Mouse (Mus musculus): ENCODE data around the gene Cd2ap. TPM values are rescaled to one million over a fixed set of nuclear protein-coding genes. Genes with fewer than 3 reads are reported as not detected.

Cd2ap gene
- total RNA-seq, 1 experiment = 62.3 TPM

DNA sequence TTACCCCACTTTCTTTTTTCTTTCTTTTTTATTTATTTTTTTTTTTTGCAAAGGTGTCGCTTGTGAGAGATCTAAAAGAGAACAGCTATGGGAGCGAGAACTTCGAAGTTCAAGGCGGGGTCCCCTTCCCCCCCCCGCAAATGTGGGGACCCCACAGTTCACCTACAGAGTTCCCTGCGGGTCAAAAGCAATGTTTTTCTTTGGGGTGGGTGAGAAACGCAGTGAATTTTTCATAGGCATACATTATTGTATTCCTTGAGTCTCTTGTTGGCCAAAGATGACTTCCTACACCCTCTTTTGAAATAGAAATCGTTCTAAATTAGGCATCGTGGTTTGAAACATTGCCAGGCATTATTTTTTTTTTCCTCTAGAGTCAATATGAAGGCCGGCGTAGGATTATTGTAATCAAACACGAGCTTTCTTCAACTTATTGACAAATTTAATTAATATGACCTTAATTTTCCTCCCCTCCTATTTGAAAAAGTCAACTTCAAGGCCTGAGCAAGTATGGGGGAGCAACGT, 500 bp upstream of the Cd2ap start:
- peak overlapping the region; percentile 81 to 88; a peak in 3 of 4 replicates for H3K4me3 ChIP-seq (ENCODE audit: insufficient read depth in 1 of 2, low read depth in 1 of 2, low read length in 2 of 2, poor library complexity in 1 of 2, severe bottlenecking in 1 of 2)
- H3K9me3 ChIP-seq (ENCODE audit: control insufficient read depth, insufficient read depth, low read depth, low read length) = no peaks in the 10 kb centered on the region
- no peak for DNase-seq (ENCODE audit: low read depth, low spot score)
- no peaks in the 10 kb centered on the region for H3K36me3 ChIP-seq (ENCODE audit: control insufficient read depth, insufficient read depth, low read length, poor library complexity, severe bottlenecking)
- H3K4me1 ChIP-seq (ENCODE audit: control insufficient read depth in 2 of 2, insufficient read depth in 2 of 2, low read length in 2 of 2, poor library complexity in 1 of 2) = peaks cover 1 to 8% of the 10 kb centered on the region in 2 experiments; a peak in 2 of 4 replicates
- peak; percentile 60; the same call in 1 of the 2 replicates for TF ChIP-seq ZNF384 (IDR thresholded peaks at IDR 0.05; ENCODE audit: low read depth, low read length)
- no peak for TF ChIP-seq HCFC1 (IDR thresholded peaks at IDR 0.05; ENCODE audit: borderline replicate concordance, insufficient read depth, low read length)
- peak overlapping the region; percentile 51; the same call in 1 of the 2 replicates for H3K9ac ChIP-seq (ENCODE audit: insufficient read depth, low read depth, low read length, poor library complexity, severe bottlenecking)
- in situ Hi-C loops (cut with MboI; ENCODE audit: low sequenced_read_pairs in 2 of 2, unreplicated experiment in 2 of 2) = no loop called here
- H3K27ac ChIP-seq (ENCODE audit: insufficient read depth, low read depth, low read length, poor library complexity, severe bottlenecking) = no peak overlapping the region

DNA sequence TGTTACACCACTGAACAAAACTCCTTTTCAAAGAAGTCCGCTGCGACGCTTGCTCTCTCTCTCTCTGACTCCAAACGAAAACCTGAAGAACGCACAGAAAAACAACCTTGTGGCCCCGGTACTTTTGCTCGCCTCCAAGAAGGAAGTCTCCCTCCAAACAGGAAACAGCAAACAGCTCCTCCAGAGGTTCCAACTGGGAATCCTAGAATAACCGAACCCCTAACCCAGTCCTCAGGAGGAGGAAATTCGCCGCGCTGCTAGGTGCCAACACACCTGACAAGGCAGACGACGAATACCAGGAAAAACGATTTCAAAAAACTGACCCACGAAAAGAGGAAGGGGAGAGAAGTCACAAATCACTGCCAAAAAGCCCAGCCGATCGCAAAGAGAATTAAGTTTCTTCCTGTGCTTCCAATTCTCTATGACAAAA, 879 bp downstream of the Cd2ap start:
- H3K27ac ChIP-seq (ENCODE audit: insufficient read depth, low read depth, low read length, poor library complexity, severe bottlenecking) = no peak overlapping the region
- no peak for DNase-seq (ENCODE audit: low read depth, low spot score)
- H3K9ac ChIP-seq (ENCODE audit: insufficient read depth, low read depth, low read length, poor library complexity, severe bottlenecking) = peak overlapping the region; percentile 93
- H3K9me3 ChIP-seq (ENCODE audit: control insufficient read depth, insufficient read depth, low read depth, low read length) = no peaks in the 10 kb centered on the region
- TF ChIP-seq HCFC1 (IDR thresholded peaks at IDR 0.05; ENCODE audit: borderline replicate concordance, insufficient read depth, low read length) = no peak
- TF ChIP-seq ZC3H11A (IDR thresholded peaks at IDR 0.05; ENCODE audit: borderline replicate concordance, low read depth, low read length) = no peak
- TF ChIP-seq MAFK (IDR thresholded peaks at IDR 0.05; ENCODE audit: insufficient read depth, low read depth, low read length) = no peak
- TF ChIP-seq ZNF384 (IDR thresholded peaks at IDR 0.05; ENCODE audit: low read depth, low read length) = no peak
- no peak for TF ChIP-seq CHD2 (IDR thresholded peaks at IDR 0.05; ENCODE audit: low read depth, low read length)
- H3K4me3 ChIP-seq (ENCODE audit: insufficient read depth in 1 of 2, low read depth in 1 of 2, low read length in 2 of 2, poor library complexity in 1 of 2, severe bottlenecking in 1 of 2) = peak overlapping the region; percentile 81 to 88
- H3K4me1 ChIP-seq (ENCODE audit: control insufficient read depth in 2 of 2, insufficient read depth in 2 of 2, low read length in 2 of 2, poor library complexity in 1 of 2) = peaks cover 4 to 8% of the 10 kb centered on the region in 2 experiments; a peak in 3 of 4 replicates
- H3K36me3 ChIP-seq (ENCODE audit: control insufficient read depth, insufficient read depth, low read length, poor library complexity, severe bottlenecking) = no peaks in the 10 kb centered on the region
- in situ Hi-C loops (cut with MboI; ENCODE audit: low sequenced_read_pairs in 2 of 2, unreplicated experiment in 2 of 2) = no loop called here

DNA sequence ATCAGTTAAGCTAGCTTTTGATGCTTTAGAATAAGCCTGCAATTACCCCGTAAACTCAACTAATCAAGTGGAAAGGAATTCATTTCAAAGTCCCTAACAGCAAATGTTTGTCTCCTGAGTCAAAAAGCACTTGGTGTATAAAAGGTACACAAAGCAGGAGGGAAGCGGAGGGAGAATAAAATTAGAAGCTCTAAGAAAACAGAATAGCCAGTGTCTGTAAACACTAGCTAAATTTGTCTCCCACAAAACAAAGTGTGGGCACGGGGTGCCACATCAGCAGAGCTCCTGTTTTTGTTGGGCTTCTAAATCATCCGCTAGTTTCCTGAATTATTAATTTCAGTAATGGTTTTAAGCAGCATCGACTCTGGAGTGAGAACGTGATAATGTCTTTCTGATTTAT, 1.4 kb downstream of the Cd2ap start:
- TF ChIP-seq ZNF384 (IDR thresholded peaks at IDR 0.05; ENCODE audit: low read depth, low read length) (no peak), ZC3H11A (IDR thresholded peaks at IDR 0.05; ENCODE audit: borderline replicate concordance, low read depth, low read length) (no peak), HCFC1 (IDR thresholded peaks at IDR 0.05; ENCODE audit: borderline replicate concordance, insufficient read depth, low read length) (no peak), MAFK (IDR thresholded peaks at IDR 0.05; ENCODE audit: insufficient read depth, low read depth, low read length) (no peak), CHD2 (IDR thresholded peaks at IDR 0.05; ENCODE audit: low read depth, low read length) (no peak)
- Histone ChIP-seq H3K27ac (ENCODE audit: insufficient read depth, low read depth, low read length, poor library complexity, severe bottlenecking) (no peak overlapping the region), H3K9ac (ENCODE audit: insufficient read depth, low read depth, low read length, poor library complexity, severe bottlenecking) (no peak overlapping the region; the same call in 1 of the 2 replicates), H3K9me3 (ENCODE audit: control insufficient read depth, insufficient read depth, low read depth, low read length) (no peaks in the 10 kb centered on the region), H3K36me3 (ENCODE audit: control insufficient read depth, insufficient read depth, low read length, poor library complexity, severe bottlenecking) (no peaks in the 10 kb centered on the region), H3K4me3 (ENCODE audit: insufficient read depth in 1 of 2, low read depth in 1 of 2, low read length in 2 of 2, poor library complexity in 1 of 2, severe bottlenecking in 1 of 2) (peak overlapping the region; percentile 81 to 88; a peak in 3 of 4 replicates), H3K4me1 (ENCODE audit: control insufficient read depth in 2 of 2, insufficient read depth in 2 of 2, low read length in 2 of 2, poor library complexity in 1 of 2) (peaks cover 5 to 8% of the 10 kb centered on the region in 2 experiments; a peak in 3 of 4 replicates)
- DNase-seq (ENCODE audit: low read depth, low spot score) = no peak
- in situ Hi-C loops (cut with MboI; ENCODE audit: low sequenced_read_pairs in 2 of 2, unreplicated experiment in 2 of 2) = no loop called here

DNA sequence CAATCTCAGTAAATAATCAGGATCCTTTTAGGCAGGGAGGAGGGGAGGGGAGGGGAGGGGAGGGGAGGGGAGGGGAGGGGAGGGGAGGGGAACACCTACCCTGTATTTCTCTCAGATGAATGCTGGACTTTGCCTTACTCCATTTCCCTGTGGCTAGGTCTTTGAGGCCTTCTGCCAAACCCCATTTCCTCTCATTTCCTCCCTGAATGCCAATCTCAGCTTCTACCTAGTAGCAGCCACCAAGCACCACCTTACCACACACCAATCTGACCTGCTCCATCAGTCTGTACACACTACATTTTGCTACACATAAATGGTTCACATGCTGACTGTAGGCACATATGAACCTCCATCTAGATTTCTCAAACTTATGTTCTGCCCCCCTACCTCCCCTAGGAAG, 6.0 kb downstream of the Cd2ap start:
- H3K4me3 ChIP-seq (ENCODE audit: insufficient read depth in 1 of 2, low read depth in 1 of 2, low read length in 2 of 2, poor library complexity in 1 of 2, severe bottlenecking in 1 of 2) = no peak overlapping the region
- DNase-seq (ENCODE audit: low read depth, low spot score) = no peak
- no peaks in the 10 kb centered on the region for H3K36me3 ChIP-seq (ENCODE audit: control insufficient read depth, insufficient read depth, low read length, poor library complexity, severe bottlenecking)
- H3K4me1 ChIP-seq (ENCODE audit: control insufficient read depth in 2 of 2, insufficient read depth in 2 of 2, low read length in 2 of 2, poor library complexity in 1 of 2) = peaks cover 5 to 8% of the 10 kb centered on the region in 2 experiments; a peak in 3 of 4 replicates
- H3K27ac ChIP-seq (ENCODE audit: insufficient read depth, low read depth, low read length, poor library complexity, severe bottlenecking) = no peak overlapping the region
- no peak overlapping the region for H3K9ac ChIP-seq (ENCODE audit: insufficient read depth, low read depth, low read length, poor library complexity, severe bottlenecking)
- in situ Hi-C loops (cut with MboI; ENCODE audit: low sequenced_read_pairs in 2 of 2, unreplicated experiment in 2 of 2) = no loop called here
- no peaks in the 10 kb centered on the region for H3K9me3 ChIP-seq (ENCODE audit: control insufficient read depth, insufficient read depth, low read depth, low read length)
- no peak for TF ChIP-seq MAFK (IDR thresholded peaks at IDR 0.05; ENCODE audit: insufficient read depth, low read depth, low read length)
- no peak for TF ChIP-seq ZC3H11A (IDR thresholded peaks at IDR 0.05; ENCODE audit: borderline replicate concordance, low read depth, low read length)

DNA sequence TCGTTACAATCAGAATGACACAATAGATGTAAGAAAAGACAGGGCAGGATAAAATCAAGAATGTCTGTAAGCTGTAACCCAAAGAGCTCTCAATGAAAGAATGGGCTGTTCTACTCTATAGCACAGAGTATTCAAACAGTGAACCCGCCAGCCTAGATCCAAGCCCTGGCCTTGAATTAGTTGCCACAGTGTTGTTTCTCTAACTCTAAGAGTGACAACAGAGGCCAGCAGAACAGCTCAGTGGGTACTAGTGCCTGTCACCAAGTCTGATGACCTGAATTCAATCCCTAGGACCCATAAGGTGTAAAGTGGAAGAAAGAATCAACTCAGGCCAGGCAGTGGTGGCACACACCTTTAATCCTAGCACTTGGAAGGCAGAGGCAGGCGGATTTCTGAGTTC, 13.3 kb downstream of the Cd2ap start:
- no peak for DNase-seq (ENCODE audit: low read depth, low spot score)
- TF ChIP-seq HCFC1 (IDR thresholded peaks at IDR 0.05; ENCODE audit: borderline replicate concordance, insufficient read depth, low read length) (no peak), ZNF384 (IDR thresholded peaks at IDR 0.05; ENCODE audit: low read depth, low read length) (no peak), ZC3H11A (IDR thresholded peaks at IDR 0.05; ENCODE audit: borderline replicate concordance, low read depth, low read length) (no peak), MAFK (IDR thresholded peaks at IDR 0.05; ENCODE audit: insufficient read depth, low read depth, low read length) (no peak), CHD2 (IDR thresholded peaks at IDR 0.05; ENCODE audit: low read depth, low read length) (no peak)
- H3K9me3 ChIP-seq (ENCODE audit: control insufficient read depth, insufficient read depth, low read depth, low read length) = no peaks in the 10 kb centered on the region
- peaks cover 0 to 1% of the 10 kb centered on the region in 2 experiments; a peak in 2 of 4 replicates for H3K4me1 ChIP-seq (ENCODE audit: control insufficient read depth in 2 of 2, insufficient read depth in 2 of 2, low read length in 2 of 2, poor library complexity in 1 of 2)
- in situ Hi-C loops (cut with MboI; ENCODE audit: low sequenced_read_pairs in 2 of 2, unreplicated experiment in 2 of 2) = no loop called here
- H3K36me3 ChIP-seq (ENCODE audit: control insufficient read depth, insufficient read depth, low read length, poor library complexity, severe bottlenecking) = no peaks in the 10 kb centered on the region
- no peak overlapping the region for H3K27ac ChIP-seq (ENCODE audit: insufficient read depth, low read depth, low read length, poor library complexity, severe bottlenecking)
- no peak overlapping the region for H3K9ac ChIP-seq (ENCODE audit: insufficient read depth, low read depth, low read length, poor library complexity, severe bottlenecking)
- no peak overlapping the region for H3K4me3 ChIP-seq (ENCODE audit: insufficient read depth in 1 of 2, low read depth in 1 of 2, low read length in 2 of 2, poor library complexity in 1 of 2, severe bottlenecking in 1 of 2)

All from ES-E14 (cell line).